Mouse (Mus musculus) stomach, postnatal 0 days (tissue): ENCODE measurements at regions not wholly inside any gene's neighbourhood (a gene's known extent, or its start where the extent isn't known, plus 50 kb on each side); places are given as distances from the start of the nearest gene placed in this dataset.

Source experiments
- ATAC-seq: fragments of 200-750 bp; cut with Nextera tagmentation; 2 replicates; pipeline ENCODE4 v1.8.0; 2017; ENCODE audit not compliant: low FRiP score, low TSS enrichment
- DNase-seq: peaks from one replicate; pipeline ENCODE4 v3.0.0-alpha.2; 2016; ENCODE audit warnings: low spot score
- H3K27ac ChIP-seq: fragments of 300-500 bp; sonication (generic); replicated peaks from 2 replicates; pipeline ENCODE4 v1.5.1; 2014; ENCODE audit warnings: mild to moderate bottlenecking, control low read depth
- H3K27me3 ChIP-seq: fragments of 300-500 bp; sonication (generic); 2 replicates; pipeline ENCODE4 v1.6.1; 2014; ENCODE audit warnings: low read length; ENCODE audit not compliant: control insufficient read depth, insufficient read depth
- H3K36me3 ChIP-seq: fragments of 300-500 bp; sonication (generic); 2 replicates; pipeline ENCODE4 v1.6.1; 2014; ENCODE audit warnings: low read length, mixed read lengths; ENCODE audit not compliant: control insufficient read depth, insufficient read depth
- H3K4me1 ChIP-seq: fragments of 300-500 bp; sonication (generic); replicated peaks from 2 replicates; pipeline ENCODE4 v1.6.1; 2014; ENCODE audit warnings: antibody characterized with exemption; ENCODE audit not compliant: control insufficient read depth, insufficient read depth
- H3K4me2 ChIP-seq: fragments of 300-500 bp; sonication (generic); replicated peaks from 2 replicates; pipeline ENCODE4 v1.6.1; 2014; ENCODE audit warnings: low read depth, mild to moderate bottlenecking, control low read depth, moderate library complexity
- H3K4me3 ChIP-seq: fragments of 300-500 bp; sonication (generic); 2 replicates; pipeline ENCODE4 v1.5.1; 2014; ENCODE audit warnings: low read depth, low read length, control low read depth
- H3K9ac ChIP-seq: fragments of 300-500 bp; sonication (generic); 2 replicates; pipeline ENCODE4 v1.6.1; 2014; ENCODE audit warnings: mild to moderate bottlenecking, low read length, control low read depth, mixed read lengths
- H3K9me3 ChIP-seq: fragments of 300-500 bp; sonication (generic); 2 replicates; pipeline ENCODE4 v1.6.1; 2016; ENCODE audit warnings: low read length; ENCODE audit not compliant: control insufficient read depth
- CTCF ChIP-seq: IDR thresholded peaks from 2 replicates; pipeline ENCODE4 v1.5.1; 2016; ENCODE audit warnings: antibody characterized with exemption, low read depth, mild to moderate bottlenecking, moderate library complexity
- EP300 ChIP-seq: optimal IDR thresholded peaks from 2 replicates; pipeline ENCODE3; 2016; ENCODE audit warnings: antibody characterized with exemption
- WGBS: fragments of 180-500 bp; shearing (Covaris S2); extraction: QIAGEN DNeasy Blood & Tissue Kit; methylation state at CpG from one replicate; pipeline ENCODE4 v1.1.7; 2014; 5-methylcytosine and 5-hydroxymethylcytosine counted together

DNA sequence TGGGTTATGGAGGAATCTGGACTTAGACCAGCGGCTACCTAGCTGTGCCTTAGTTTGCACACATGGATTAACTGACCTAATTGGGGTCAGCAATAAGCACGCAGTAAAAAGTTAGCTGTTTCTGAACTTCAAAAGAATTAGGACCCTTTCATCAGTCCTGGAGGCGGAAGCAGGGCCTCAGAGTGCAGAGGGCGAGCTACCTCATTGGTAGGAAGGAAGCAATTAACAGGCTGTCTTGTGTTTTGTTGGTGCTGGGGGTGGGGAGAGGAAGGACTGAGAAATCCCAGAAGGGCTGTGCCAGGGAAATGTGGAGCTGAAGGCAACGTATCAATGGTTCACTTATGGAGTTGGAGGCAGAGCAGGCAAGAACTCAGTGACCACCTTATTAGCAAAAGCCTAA lies 119.5 kb upstream of the Fndc3a start:
- no peak for TF ChIP-seq EP300
- TF ChIP-seq CTCF = no peak
- H3K36me3 ChIP-seq = no peaks in the 10 kb centered on the region
- DNase-seq (no peak), ATAC-seq (no peak)
- no peaks in the 10 kb centered on the region for H3K9me3 ChIP-seq
- H3K4me3 ChIP-seq = no peak overlapping the region
- H3K27ac ChIP-seq = no peak overlapping the region
- H3K9ac ChIP-seq = no peak overlapping the region
- H3K4me2 ChIP-seq = no peak overlapping the region
- H3K4me1 ChIP-seq = no peaks in the 10 kb centered on the region
- 56% methylated on average over 5 of the region's 5 CpGs for WGBS
- no peaks in the 10 kb centered on the region for H3K27me3 ChIP-seq

DNA sequence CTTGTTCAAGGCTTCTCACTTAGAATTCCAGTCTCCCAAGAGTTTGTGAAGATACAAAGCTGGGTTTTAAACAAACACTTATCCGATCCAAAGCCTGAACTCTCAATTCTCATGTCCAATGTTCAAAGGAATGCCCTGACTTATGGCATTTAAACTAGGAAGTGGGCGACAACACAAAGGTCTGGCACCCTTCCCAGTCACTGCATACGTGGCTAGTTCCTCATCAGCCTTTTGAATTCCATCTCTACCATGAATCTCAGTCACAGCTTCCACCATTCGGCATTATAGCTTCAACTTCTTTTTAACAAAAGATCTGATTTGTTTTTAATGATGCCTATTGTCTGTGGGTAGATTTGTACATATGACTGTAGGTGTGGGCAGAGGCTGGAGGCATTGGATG lies 115.7 kb upstream of the Fndc3a start:
- WGBS = 44% methylated on average over 4 of the region's 4 CpGs
- Histone ChIP-seq H3K9ac (no peak overlapping the region), H3K4me3 (no peak overlapping the region), H3K27me3 (no peaks in the 10 kb centered on the region), H3K36me3 (no peaks in the 10 kb centered on the region), H3K4me1 (no peaks in the 10 kb centered on the region), H3K9me3 (no peaks in the 10 kb centered on the region), H3K27ac (no peak overlapping the region), H3K4me2 (no peak overlapping the region)
- TF ChIP-seq CTCF (no peak), EP300 (no peak)
- DNase-seq = no peak
- ATAC-seq = no peak

DNA sequence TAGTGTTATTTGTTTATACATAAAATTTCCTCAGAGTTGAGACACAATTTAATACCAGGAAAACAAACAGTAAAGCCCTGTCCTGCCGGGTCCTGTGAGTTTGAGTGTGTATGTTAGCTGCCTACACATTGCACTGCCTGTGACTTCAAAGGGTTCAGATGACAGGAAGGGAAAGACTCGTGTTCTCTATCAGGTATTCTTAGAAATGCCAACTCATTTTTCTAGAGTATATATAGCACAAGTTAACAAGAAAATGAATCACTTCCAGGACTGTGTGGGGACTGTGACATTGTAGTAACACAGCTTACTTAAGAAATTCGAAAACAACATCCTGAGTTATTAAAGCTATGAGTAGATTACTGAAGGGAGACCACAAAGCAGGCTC lies 112.4 kb upstream of the Fndc3a start:
- no peaks in the 10 kb centered on the region for H3K27me3 ChIP-seq
- no peaks in the 10 kb centered on the region for H3K36me3 ChIP-seq
- no peak overlapping the region for H3K27ac ChIP-seq
- H3K4me3 ChIP-seq = no peak overlapping the region
- no peak overlapping the region for H3K9ac ChIP-seq
- no peaks in the 10 kb centered on the region for H3K9me3 ChIP-seq
- no peak for DNase-seq
- no peaks in the 10 kb centered on the region for H3K4me1 ChIP-seq
- no peak for TF ChIP-seq EP300
- TF ChIP-seq CTCF = no peak
- 28% methylated on average over 3 of the region's 3 CpGs for WGBS
- no peak for ATAC-seq
- no peak overlapping the region for H3K4me2 ChIP-seq

DNA sequence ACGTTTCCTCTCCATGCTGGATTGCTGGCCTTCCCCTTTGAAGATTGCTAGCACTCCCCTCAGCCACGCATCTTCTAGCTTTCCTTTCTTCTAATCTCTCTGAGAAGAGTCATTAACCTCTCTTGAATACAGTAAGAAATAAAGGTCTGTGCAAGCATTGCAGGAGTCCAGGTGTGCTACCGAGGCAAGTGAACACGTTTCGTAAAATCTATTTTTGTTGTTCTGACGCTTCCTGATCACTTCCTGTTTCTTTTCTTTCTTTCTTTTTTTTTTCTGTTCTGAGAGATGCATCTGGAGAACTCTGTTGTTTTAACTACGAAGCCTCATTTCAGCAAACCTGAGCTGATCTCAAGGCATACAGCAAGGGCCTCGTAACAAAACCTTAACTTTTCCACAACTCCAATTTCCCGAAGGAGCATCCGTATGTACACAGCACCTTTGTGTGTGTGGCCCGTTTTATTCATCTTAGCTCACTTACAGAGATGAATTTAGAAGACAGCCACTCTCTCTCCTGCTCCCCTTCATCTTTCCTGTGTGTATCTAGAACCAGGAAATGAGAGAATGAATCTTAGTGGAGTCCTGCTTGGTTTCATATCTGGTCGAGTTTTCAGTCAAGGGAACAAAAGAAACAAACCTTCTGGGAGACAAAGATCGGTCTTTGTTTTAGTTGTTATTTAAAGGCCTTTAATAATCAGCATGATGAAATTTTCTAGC lies 111.9 kb upstream of the Fndc3a start:
- no peak overlapping the region for H3K27ac ChIP-seq
- no peaks in the 10 kb centered on the region for H3K9me3 ChIP-seq
- H3K4me3 ChIP-seq = no peak overlapping the region
- no peak overlapping the region for H3K4me2 ChIP-seq
- no peaks in the 10 kb centered on the region for H3K4me1 ChIP-seq
- DNase-seq (no peak), ATAC-seq (no peak)
- WGBS = 71% methylated on average over 13 of the region's 13 CpGs
- no peaks in the 10 kb centered on the region for H3K27me3 ChIP-seq
- no peaks in the 10 kb centered on the region for H3K36me3 ChIP-seq
- no peak overlapping the region for H3K9ac ChIP-seq
- TF ChIP-seq EP300 (no peak), CTCF (no peak)

DNA sequence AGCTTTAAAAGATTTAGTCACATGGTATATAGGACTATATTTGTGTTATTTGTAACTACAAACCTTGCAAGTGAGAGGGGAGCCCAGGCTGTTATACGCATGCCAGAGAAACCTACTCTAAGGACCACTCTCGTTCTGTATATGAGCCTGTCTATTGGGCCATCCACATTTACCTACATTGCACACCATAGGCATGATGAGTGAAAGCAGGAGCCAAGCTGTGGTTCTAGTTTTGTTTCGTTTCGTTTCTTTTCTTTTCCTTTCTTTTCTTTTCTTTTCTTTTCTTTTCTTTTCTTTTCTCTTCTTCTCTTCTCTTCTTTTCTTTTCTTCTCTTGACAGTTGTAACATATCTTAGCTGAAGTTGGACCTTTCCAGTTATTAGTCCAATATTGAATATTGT lies 109.2 kb upstream of the Fndc3a start:
- Histone ChIP-seq H3K36me3 (no peaks in the 10 kb centered on the region), H3K4me3 (no peak overlapping the region), H3K9me3 (no peaks in the 10 kb centered on the region), H3K4me1 (no peaks in the 10 kb centered on the region), H3K9ac (no peak overlapping the region), H3K27me3 (no peaks in the 10 kb centered on the region), H3K4me2 (no peak overlapping the region), H3K27ac (no peak overlapping the region)
- DNase-seq (no peak), ATAC-seq (no peak)
- 94% methylated on average over 4 of the region's 4 CpGs for WGBS
- no peak for TF ChIP-seq EP300
- TF ChIP-seq CTCF = no peak

DNA sequence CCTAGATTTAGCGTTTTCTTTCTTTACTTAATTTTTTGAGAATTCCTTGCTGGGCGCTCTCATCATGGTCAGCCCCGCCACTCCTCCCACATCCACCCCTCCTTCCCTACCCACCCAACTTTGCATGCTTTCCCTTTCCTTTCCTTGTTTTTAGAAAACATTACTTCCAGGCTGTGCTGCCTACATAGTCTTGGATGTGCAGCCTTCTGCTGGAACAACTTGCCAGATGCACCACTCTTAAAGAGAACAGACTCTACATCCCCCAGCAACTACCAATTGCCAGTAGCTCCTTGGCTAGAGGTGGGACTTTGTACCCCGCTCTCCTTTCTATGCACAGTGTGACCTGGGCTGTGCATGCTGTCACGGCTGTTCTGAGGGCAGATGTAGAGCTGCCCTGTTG lies 108.0 kb upstream of the Fndc3a start:
- Histone ChIP-seq H3K4me2 (no peak overlapping the region), H3K4me3 (no peak overlapping the region), H3K4me1 (no peaks in the 10 kb centered on the region), H3K9ac (no peak overlapping the region), H3K9me3 (no peaks in the 10 kb centered on the region), H3K36me3 (no peaks in the 10 kb centered on the region), H3K27ac (no peak overlapping the region), H3K27me3 (no peaks in the 10 kb centered on the region)
- TF ChIP-seq EP300 (no peak), CTCF (no peak)
- DNase-seq (no peak), ATAC-seq (no peak)
- 82% methylated on average over 4 of the region's 5 CpGs for WGBS
